24 mouse cellular contexts compared by ENCODE assay signal in the genomic region with DNA sequence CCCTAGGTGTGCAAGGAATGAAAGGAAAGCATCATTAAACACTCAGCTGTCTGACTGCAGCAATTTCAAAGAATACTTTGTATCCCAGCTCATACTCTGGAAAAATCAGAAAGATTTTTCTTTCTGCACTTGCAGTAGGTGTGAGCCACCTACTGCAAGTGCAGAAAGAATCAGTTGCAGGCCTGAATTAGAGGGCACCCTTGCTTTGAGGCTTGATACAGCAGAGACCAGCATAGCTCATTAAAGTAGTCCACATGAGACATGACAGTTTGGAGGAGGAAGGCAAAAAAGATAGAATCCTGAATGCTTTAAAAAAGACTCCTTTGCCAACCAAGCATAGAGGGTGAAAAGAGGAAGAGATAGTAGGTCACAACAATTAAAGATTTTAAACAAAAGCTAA. TPM values are rescaled to one million over a fixed set of nuclear protein-coding genes. Genes with fewer than 3 reads are reported as not detected.
DNase-seq lines count a peak whose midpoint lies in the region; ATAC-seq and TF ChIP-seq lines count a peak whose summit lies in the region.
"Had no signal": no experiment of that assay in that cellular context is flagged by ENCODE, and none has a peak within 500 bp of the region (broad histone marks: within the 10 kb centered on the region; RNA-seq: fewer than 3 reads in every experiment).

No protein-coding gene starts in this region.

- no peak for TF ChIP-seq POLR2A in brain, embryonic 14.5 days (IDR thresholded peaks at IDR 0.05; ENCODE audit: borderline replicate concordance, extremely low read depth, insufficient read depth, insufficient read length, poor library complexity, severe bottlenecking)

- no peaks in the 10 kb centered on the region for H3K36me3 ChIP-seq in forebrain, embryonic 14.5 days (ENCODE audit: control insufficient read depth, insufficient read depth, low read length)
- no peaks in the 10 kb centered on the region for H3K36me3 ChIP-seq in forebrain, embryonic 11.5 days (ENCODE audit: control insufficient read depth, insufficient read depth, low read length)
- no peaks in the 10 kb centered on the region for H3K36me3 ChIP-seq in midbrain, embryonic 16.5 days (ENCODE audit: control insufficient read depth, insufficient read depth, low read length)
- no peaks in the 10 kb centered on the region for H3K36me3 ChIP-seq in midbrain, embryonic 13.5 days
- H3K36me3 ChIP-seq: embryonic facial prominence, embryonic 13.5 days; embryonic facial prominence, embryonic 15.5 days; forebrain, embryonic 10.5 days; forebrain, embryonic 15.5 days had no signal

- no peak overlapping the region for H3K4me3 ChIP-seq in forebrain, embryonic 14.5 days (ENCODE audit: low read depth, low read length)
- H3K4me3 ChIP-seq in forebrain, embryonic 11.5 days (ENCODE audit: low read depth, low read length) = no peak overlapping the region
- H3K4me3 ChIP-seq in midbrain, embryonic 16.5 days (ENCODE audit: low read depth, low read length) = no peak overlapping the region
- H3K4me3 ChIP-seq in midbrain, embryonic 13.5 days (replicated peaks) = no peak overlapping the region
- H3K4me3 ChIP-seq: embryonic facial prominence, embryonic 13.5 days; embryonic facial prominence, embryonic 15.5 days; erythroblast, embryonic 14.5 days; forebrain, embryonic 10.5 days; forebrain, embryonic 15.5 days had no signal

- DNase-seq in forebrain, embryonic 14.5 days (ENCODE audit: low spot score) = peak; percentile 2
- no peak for DNase-seq in forebrain, embryonic 11.5 days (ENCODE audit: low spot score)
- peak; percentile 34 for DNase-seq in brain, embryonic 14.5 days (ENCODE audit: low read depth)
- no peak for DNase-seq in kidney, postnatal 10 days
- DNase-seq: adrenal gland, adult 2 months; adrenal gland, postnatal 10 days; adrenal gland, postnatal 25 days; cerebellum, adult 11 months; cerebellum, adult 18-20 months; cerebellum, adult 8-10 months; cerebellum, adult 9-11 months; cerebellum, postnatal 14 days; cerebellum, postnatal 36 days; embryo, embryonic 11 days had no signal

- no peak for TF ChIP-seq CTCF in brain, embryonic 14.5 days (IDR thresholded peaks at IDR 0.05; ENCODE audit: borderline replicate concordance, extremely low read depth, insufficient read depth, insufficient read length)

- no peaks in the 10 kb centered on the region for H3K27me3 ChIP-seq in forebrain, embryonic 14.5 days (replicated peaks; ENCODE audit: control insufficient read depth, insufficient read depth, low read length)
- no peaks in the 10 kb centered on the region for H3K27me3 ChIP-seq in forebrain, embryonic 11.5 days (ENCODE audit: control insufficient read depth, insufficient read depth, low read length)
- H3K27me3 ChIP-seq in midbrain, embryonic 16.5 days (ENCODE audit: control insufficient read depth, insufficient read depth, low read depth, low read length) = no peaks in the 10 kb centered on the region
- H3K27me3 ChIP-seq in midbrain, embryonic 13.5 days = no peaks in the 10 kb centered on the region
- H3K27me3 ChIP-seq: embryonic facial prominence, embryonic 13.5 days; embryonic facial prominence, embryonic 15.5 days; forebrain, embryonic 15.5 days had no signal

- H3K9ac ChIP-seq in forebrain, embryonic 14.5 days (ENCODE audit: low read length) = no peak overlapping the region
- no peak overlapping the region for H3K9ac ChIP-seq in forebrain, embryonic 11.5 days (ENCODE audit: low read length)
- H3K9ac ChIP-seq in midbrain, embryonic 16.5 days (ENCODE audit: low read depth, low read length) = no peak overlapping the region
- no peak overlapping the region for H3K9ac ChIP-seq in midbrain, embryonic 13.5 days (replicated peaks)
- H3K9ac ChIP-seq: embryonic facial prominence, embryonic 13.5 days; embryonic facial prominence, embryonic 15.5 days; forebrain, embryonic 15.5 days had no signal

- no peak overlapping the region for H3K4me2 ChIP-seq in forebrain, embryonic 14.5 days (ENCODE audit: low read length)
- no peak overlapping the region for H3K4me2 ChIP-seq in forebrain, embryonic 11.5 days (ENCODE audit: low read depth, low read length, severe bottlenecking)
- no peak overlapping the region for H3K4me2 ChIP-seq in midbrain, embryonic 16.5 days (ENCODE audit: low read length)
- no peak overlapping the region for H3K4me2 ChIP-seq in midbrain, embryonic 13.5 days (replicated peaks)
- H3K4me2 ChIP-seq: embryonic facial prominence, embryonic 13.5 days; embryonic facial prominence, embryonic 15.5 days; forebrain, embryonic 15.5 days had no signal

- no peaks in the 10 kb centered on the region for H3K9me3 ChIP-seq in forebrain, embryonic 14.5 days (replicated peaks; ENCODE audit: control insufficient read depth, low read length)
- no peaks in the 10 kb centered on the region for H3K9me3 ChIP-seq in forebrain, embryonic 11.5 days (ENCODE audit: control insufficient read depth, low read length)
- H3K9me3 ChIP-seq in midbrain, embryonic 16.5 days (replicated peaks; ENCODE audit: control insufficient read depth, low read length, poor library complexity, severe bottlenecking) = no peaks in the 10 kb centered on the region
- H3K9me3 ChIP-seq in midbrain, embryonic 13.5 days = no peaks in the 10 kb centered on the region
- H3K9me3 ChIP-seq: embryonic facial prominence, embryonic 13.5 days; embryonic facial prominence, embryonic 15.5 days; forebrain, embryonic 10.5 days; forebrain, embryonic 15.5 days had no signal

- no peak for ATAC-seq in forebrain, embryonic 14.5 days
- ATAC-seq in forebrain, embryonic 11.5 days (replicated peaks; ENCODE audit: low FRiP score) = no peak
- 0 out of 2 replicates have a peak, but pooled peaks have one; percentile 56 for ATAC-seq in midbrain, embryonic 16.5 days
- no peak for ATAC-seq in midbrain, embryonic 13.5 days
- ATAC-seq: forebrain, embryonic 15.5 days had no signal

- H3K27ac ChIP-seq in forebrain, embryonic 14.5 days (ENCODE audit: low read depth, low read length) = no peak overlapping the region
- H3K27ac ChIP-seq in forebrain, embryonic 11.5 days (ENCODE audit: low read depth, low read length) = no peak overlapping the region
- H3K27ac ChIP-seq in midbrain, embryonic 16.5 days (ENCODE audit: low read length) = no peak overlapping the region
- no peak overlapping the region for H3K27ac ChIP-seq in midbrain, embryonic 13.5 days
- H3K27ac ChIP-seq: embryonic facial prominence, embryonic 13.5 days; embryonic facial prominence, embryonic 15.5 days; forebrain, embryonic 10.5 days; forebrain, embryonic 15.5 days had no signal

- no peaks in the 10 kb centered on the region for H3K4me1 ChIP-seq in forebrain, embryonic 14.5 days (ENCODE audit: control insufficient read depth, insufficient read depth, low read length)
- no peaks in the 10 kb centered on the region for H3K4me1 ChIP-seq in forebrain, embryonic 11.5 days (replicated peaks; ENCODE audit: control insufficient read depth, insufficient read depth, low read length)
- no peaks in the 10 kb centered on the region for H3K4me1 ChIP-seq in midbrain, embryonic 16.5 days (ENCODE audit: control insufficient read depth, insufficient read depth, low read length)
- H3K4me1 ChIP-seq in midbrain, embryonic 13.5 days (replicated peaks) = no peaks in the 10 kb centered on the region
- H3K4me1 ChIP-seq: embryonic facial prominence, embryonic 13.5 days; embryonic facial prominence, embryonic 15.5 days; forebrain, embryonic 10.5 days; forebrain, embryonic 15.5 days had no signal

RNA-seq across cellular contexts. Expression of gene Csn3, which starts 17.1 kb away (rescaled TPM):
- polyA plus RNA-seq in forebrain, embryonic 14.5 days (2014; fragmentation: Nextera tagmentation; extraction: Ambion mirVana) = not detected in 2 replicates
- polyA plus RNA-seq in forebrain, embryonic 11.5 days (2014; fragmentation: Nextera tagmentation; extraction: Ambion mirVana) = not detected in 2 replicates
- polyA plus RNA-seq in midbrain, embryonic 16.5 days (2015; fragmentation: Nextera tagmentation; extraction: Ambion mirVana) = not detected in 2 replicates
- polyA plus RNA-seq in midbrain, embryonic 13.5 days (2015; fragmentation: Nextera tagmentation; extraction: Ambion mirVana) = not detected in 2 replicates
- not detected in 2 replicates for polyA plus RNA-seq in brain, embryonic 14.5 days (2012; rRNA removed)
- polyA plus RNA-seq: adrenal gland, adult 2 months; embryonic facial prominence, embryonic 11.5 days; embryonic facial prominence, embryonic 13.5 days; erythroblast, embryonic 14.5 days; forebrain, embryonic 15.5 days; frontal cortex, adult 2 months had no signal

RNA-seq across cellular contexts. Expression of gene 2310003L06Rik, which starts 26.7 kb away (rescaled TPM):
- not detected in 2 replicates for polyA plus RNA-seq in forebrain, embryonic 14.5 days (2014; fragmentation: Nextera tagmentation; extraction: Ambion mirVana)
- polyA plus RNA-seq in forebrain, embryonic 11.5 days (2014; fragmentation: Nextera tagmentation; extraction: Ambion mirVana) = not detected in 2 replicates
- not detected in 2 replicates for polyA plus RNA-seq in midbrain, embryonic 16.5 days (2015; fragmentation: Nextera tagmentation; extraction: Ambion mirVana)
- polyA plus RNA-seq in midbrain, embryonic 13.5 days (2015; fragmentation: Nextera tagmentation; extraction: Ambion mirVana) = not detected in 2 replicates
- polyA plus RNA-seq in brain, embryonic 14.5 days (2012; rRNA removed) = not detected in 2 replicates
- polyA plus RNA-seq: adrenal gland, adult 2 months; C2C12; embryonic facial prominence, embryonic 11.5 days; embryonic facial prominence, embryonic 13.5 days; erythroblast, embryonic 14.5 days; forebrain, embryonic 10.5 days; forebrain, embryonic 15.5 days; frontal cortex, adult 2 months had no signal

RNA-seq across cellular contexts. Expression of gene Gm28434, which starts 26.8 kb away (rescaled TPM):
- not detected in 2 replicates for polyA plus RNA-seq in forebrain, embryonic 14.5 days (2014; fragmentation: Nextera tagmentation; extraction: Ambion mirVana)
- not detected in 2 replicates for polyA plus RNA-seq in forebrain, embryonic 11.5 days (2014; fragmentation: Nextera tagmentation; extraction: Ambion mirVana)
- polyA plus RNA-seq in midbrain, embryonic 16.5 days (2015; fragmentation: Nextera tagmentation; extraction: Ambion mirVana) = not detected in 2 replicates
- polyA plus RNA-seq in midbrain, embryonic 13.5 days (2015; fragmentation: Nextera tagmentation; extraction: Ambion mirVana) = not detected in 2 replicates
- not detected in 2 replicates for polyA plus RNA-seq in brain, embryonic 14.5 days (2012; rRNA removed)
- polyA plus RNA-seq: adrenal gland, adult 2 months; C2C12; embryonic facial prominence, embryonic 11.5 days; embryonic facial prominence, embryonic 13.5 days; embryonic facial prominence, embryonic 15.5 days; erythroblast, embryonic 14.5 days; forebrain, embryonic 10.5 days; forebrain, embryonic 15.5 days; frontal cortex, adult 2 months had no signal

RNA-seq across cellular contexts. Expression of gene Cabs1, which starts 36.7 kb away (rescaled TPM):
- not detected in 2 replicates for polyA plus RNA-seq in forebrain, embryonic 14.5 days (2014; fragmentation: Nextera tagmentation; extraction: Ambion mirVana)
- polyA plus RNA-seq in forebrain, embryonic 11.5 days (2014; fragmentation: Nextera tagmentation; extraction: Ambion mirVana) = not detected in 2 replicates
- polyA plus RNA-seq in midbrain, embryonic 16.5 days (2015; fragmentation: Nextera tagmentation; extraction: Ambion mirVana) = not detected in 2 replicates
- polyA plus RNA-seq in midbrain, embryonic 13.5 days (2015; fragmentation: Nextera tagmentation; extraction: Ambion mirVana) = not detected in 2 replicates
- not detected in 2 replicates for polyA plus RNA-seq in brain, embryonic 14.5 days (2012; rRNA removed)
- polyA plus RNA-seq: adrenal gland, adult 2 months; C2C12; embryonic facial prominence, embryonic 11.5 days; embryonic facial prominence, embryonic 13.5 days; embryonic facial prominence, embryonic 15.5 days; erythroblast, embryonic 14.5 days; forebrain, embryonic 10.5 days; forebrain, embryonic 15.5 days; frontal cortex, adult 2 months had no signal

RNA-seq across cellular contexts. Expression of gene Odam, which starts 57.7 kb away (rescaled TPM):
- not detected in 2 replicates for polyA plus RNA-seq in forebrain, embryonic 14.5 days (2014; fragmentation: Nextera tagmentation; extraction: Ambion mirVana)
- not detected in 2 replicates for polyA plus RNA-seq in forebrain, embryonic 11.5 days (2014; fragmentation: Nextera tagmentation; extraction: Ambion mirVana)
- polyA plus RNA-seq in midbrain, embryonic 16.5 days (2015; fragmentation: Nextera tagmentation; extraction: Ambion mirVana) = not detected in 2 replicates
- polyA plus RNA-seq in midbrain, embryonic 13.5 days (2015; fragmentation: Nextera tagmentation; extraction: Ambion mirVana) = not detected in 2 replicates
- polyA plus RNA-seq in brain, embryonic 14.5 days (2012; rRNA removed) = not detected in 2 replicates
- polyA plus RNA-seq: adrenal gland, adult 2 months; C2C12; embryonic facial prominence, embryonic 11.5 days; erythroblast, embryonic 14.5 days; forebrain, embryonic 10.5 days; forebrain, embryonic 15.5 days; frontal cortex, adult 2 months had no signal

Comparison
In these comparisons a context has a peak if more than half of its experiments do, and no peak if none do; other contexts are left out.
1. DNase-seq: peak in forebrain, embryonic 14.5 days (single experiment) and brain, embryonic 14.5 days (single experiment); none in forebrain, embryonic 11.5 days (single experiment) and kidney, postnatal 10 days (single experiment).